Mouse (Mus musculus): ENCODE results near the gene Lenep. TPM values are rescaled to one million over a fixed set of nuclear protein-coding genes. Genes with fewer than 3 reads are reported as not detected.

The Lenep gene
- total and polyA plus RNA-seq, 3 experiments, result not detected

- H3K27ac ChIP-seq (ENCODE audit: control insufficient read depth, low read depth, low read length), result no peak overlapping the region
- H3K4me1 ChIP-seq (ENCODE audit: control insufficient read depth in 1 of 2, insufficient read depth in 2 of 2, low read length in 2 of 2), result peaks cover 3 to 6% of the 10 kb centered on the region in 2 experiments; a peak in 2 of 4 replicates
- peaks cover 4 to 13% of the 10 kb centered on the region in 2 experiments for H3K36me3 ChIP-seq (ENCODE audit: control insufficient read depth in 1 of 2, insufficient read depth in 2 of 2, low read length in 2 of 2)
- no peaks in the 10 kb centered on the region for H3K9me3 ChIP-seq (replicated peaks; ENCODE audit: insufficient read depth, low read length)
- no peaks in the 10 kb centered on the region for H3K27me3 ChIP-seq (ENCODE audit: control insufficient read depth in 1 of 2, insufficient read depth in 2 of 2, low read length in 2 of 2)
- H3K4me3 ChIP-seq (ENCODE audit: control insufficient read depth in 1 of 2, insufficient read depth in 1 of 2, low read depth in 2 of 2, low read length in 2 of 2), result no peak overlapping the region
- DNase-seq (ENCODE audit: low read depth, low spot score), result no peak
- no peak for TF ChIP-seq POLR2AphosphoS2 (IDR thresholded peaks at IDR 0.05; ENCODE audit: low read length)
- no peak for TF ChIP-seq POLR2A (IDR thresholded peaks at IDR 0.05; ENCODE audit: control insufficient read depth in 1 of 2, insufficient read depth in 1 of 2, low read depth in 1 of 2, low read length in 2 of 2, poor library complexity in 1 of 2)
- no peak for TF ChIP-seq KAT2A (conservative IDR thresholded peaks at IDR 0.05; ENCODE audit: low read depth, low read length)
- no peak for TF ChIP-seq CHD2 (IDR thresholded peaks at IDR 0.05; ENCODE audit: low read length)
- TF ChIP-seq HCFC1 (IDR thresholded peaks at IDR 0.05; ENCODE audit: low read depth, low read length), result no peak
- no peak for TF ChIP-seq CTCF (IDR thresholded peaks at IDR 0.05 in 2 of 3, conservative IDR thresholded peaks at IDR 0.05 in 1 of 3; ENCODE audit: control insufficient read depth in 1 of 3, insufficient read depth in 1 of 3, low read depth in 2 of 3, low read length in 3 of 3, poor library complexity in 1 of 3, severe bottlenecking in 1 of 3)
- no peak for TF ChIP-seq BHLHE40 (IDR thresholded peaks at IDR 0.05; ENCODE audit: borderline replicate concordance, low read depth, low read length)
- TF ChIP-seq ZKSCAN1 (IDR thresholded peaks at IDR 0.05; ENCODE audit: low read depth, low read length), result no peak
- no peak for TF ChIP-seq EP300 (IDR thresholded peaks at IDR 0.05; ENCODE audit: low read depth in 1 of 2, low read length in 2 of 2)
- TF ChIP-seq UBTF (IDR thresholded peaks at IDR 0.05; ENCODE audit: borderline replicate concordance, insufficient read depth, low read depth, low read length), result no peak
- no peak for TF ChIP-seq ZMIZ1 (IDR thresholded peaks at IDR 0.05; ENCODE audit: low read depth, low read length)
- no peak for TF ChIP-seq TBP (IDR thresholded peaks at IDR 0.05; ENCODE audit: low read depth, low read length)
- no peak for TF ChIP-seq ELF1 (IDR thresholded peaks at IDR 0.05; ENCODE audit: low read depth, low read length)
- no peak for TF ChIP-seq POLR2AphosphoS5 (IDR thresholded peaks at IDR 0.05; ENCODE audit: borderline replicate concordance, low read depth, low read length)
- no peaks in the 10 kb centered on the region for H3K79me2 ChIP-seq (ENCODE audit: control insufficient read depth, insufficient read depth, low read length, poor library complexity)
- H3K9ac ChIP-seq (ENCODE audit: control insufficient read depth, low read depth, low read length, poor library complexity, severe bottlenecking), result no peak overlapping the region
Observed at GRCm38 (mm10) chr3:89401329-89401728, 1.3 kb downstream of the Lenep start.

DNA sequence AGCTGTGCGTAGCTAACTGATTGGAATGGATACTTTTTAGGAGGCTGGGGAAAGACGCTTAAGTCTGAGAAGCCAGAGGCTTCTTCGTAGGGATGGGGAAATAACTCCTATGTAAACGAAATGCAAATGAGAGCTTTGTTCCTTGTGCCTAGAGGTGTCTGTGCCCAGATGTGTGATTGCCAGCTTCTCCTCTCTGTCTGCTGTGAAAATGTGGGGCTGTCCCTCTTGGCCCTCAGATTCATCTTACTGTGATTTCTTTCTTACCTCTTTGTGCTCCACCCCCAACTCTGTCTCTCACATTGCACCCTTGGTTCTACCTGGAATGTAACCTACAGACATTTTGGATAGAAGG, 6.0 kb downstream of the Lenep start:
- TF ChIP-seq ELF1 (IDR thresholded peaks at IDR 0.05; ENCODE audit: low read depth, low read length) (no peak; the same call in 1 of the 2 replicates), GATA1 (IDR thresholded peaks at IDR 0.05; ENCODE audit: low read depth, low read length) (0 out of 2 replicates have a peak, but pooled peaks have one; percentile 24), RCOR1 (IDR thresholded peaks at IDR 0.05; ENCODE audit: low read depth, low read length) (0 out of 2 replicates have a peak, but pooled peaks have one; percentile 39)
- H3K36me3 ChIP-seq (ENCODE audit: control insufficient read depth in 1 of 2, insufficient read depth in 2 of 2, low read length in 2 of 2), result peaks cover 2 to 4% of the 10 kb centered on the region in 2 experiments; a peak in 3 of 4 replicates
- peak overlapping the region; percentile 11; the same call in 1 of the 2 replicates for H3K27ac ChIP-seq (ENCODE audit: control insufficient read depth, low read depth, low read length)
- peaks cover 3 to 9% of the 10 kb centered on the region in 2 experiments; a peak in 2 of 4 replicates for H3K4me1 ChIP-seq (ENCODE audit: control insufficient read depth in 1 of 2, insufficient read depth in 2 of 2, low read length in 2 of 2)
- H3K4me3 ChIP-seq (ENCODE audit: control insufficient read depth in 1 of 2, insufficient read depth in 1 of 2, low read depth in 2 of 2, low read length in 2 of 2), result peak overlapping the region; percentile 64 to 78
- no peaks in the 10 kb centered on the region for H3K9me3 ChIP-seq (replicated peaks; ENCODE audit: insufficient read depth, low read length)
- H3K79me2 ChIP-seq (ENCODE audit: control insufficient read depth, insufficient read depth, low read length, poor library complexity), result peaks cover 12% of the 10 kb centered on the region
- H3K9ac ChIP-seq (ENCODE audit: control insufficient read depth, low read depth, low read length, poor library complexity, severe bottlenecking), result peak overlapping the region; percentile 73
- no peak for DNase-seq (ENCODE audit: low read depth, low spot score)
- H3K27me3 ChIP-seq (ENCODE audit: control insufficient read depth in 1 of 2, insufficient read depth in 2 of 2, low read length in 2 of 2), result no peaks in the 10 kb centered on the region
